Mouse (Mus musculus) forebrain, embryonic 11.5 days (tissue): ENCODE data around the gene Txndc16. TPM values are rescaled to one million over a fixed set of nuclear protein-coding genes. Genes with fewer than 3 reads are reported as not detected.

ENCODE experiments used
- ATAC-seq: fragments of 200-750 bp; cut with Nextera tagmentation; replicated peaks from 2 replicates; pipeline ENCODE4 v1.8.0; 2017; ENCODE audit warnings: moderate TSS enrichment; ENCODE audit not compliant: low FRiP score
- DNase-seq: peaks from one replicate; pipeline ENCODE4 v3.0.0-alpha.2; 2017; ENCODE audit warnings: low spot score
- H3K27ac ChIP-seq: fragments of 300-500 bp; sonication (generic); 2 replicates; pipeline ENCODE4 v1.5.1; 2014; ENCODE audit warnings: low read depth, low read length
- H3K27me3 ChIP-seq: fragments of 300-500 bp; sonication (generic); 2 replicates; pipeline ENCODE4 v1.6.1; 2014; ENCODE audit warnings: mild to moderate bottlenecking, low read length, mixed read lengths; ENCODE audit not compliant: control insufficient read depth, insufficient read depth
- H3K36me3 ChIP-seq: fragments of 300-500 bp; sonication (generic); 2 replicates; pipeline ENCODE4 v1.6.1; 2014; ENCODE audit warnings: mild to moderate bottlenecking, low read length, moderate library complexity, mixed read lengths; ENCODE audit not compliant: control insufficient read depth, insufficient read depth
- H3K4me1 ChIP-seq: fragments of 300-500 bp; sonication (generic); replicated peaks from 2 replicates; pipeline ENCODE4 v1.6.1; 2014; ENCODE audit warnings: low read length, mixed read lengths; ENCODE audit not compliant: control insufficient read depth, insufficient read depth
- H3K4me2 ChIP-seq: fragments of 300-500 bp; sonication (generic); 2 replicates; pipeline ENCODE4 v1.6.1; 2014; ENCODE audit warnings: low read depth, mild to moderate bottlenecking, low read length, moderate library complexity, mixed read lengths; ENCODE audit not compliant: severe bottlenecking
- H3K4me3 ChIP-seq: fragments of 300-500 bp; sonication (generic); 2 replicates; pipeline ENCODE4 v1.5.1; 2014; ENCODE audit warnings: low read depth, low read length
- H3K9ac ChIP-seq: fragments of 300-500 bp; sonication (generic); 2 replicates; pipeline ENCODE4 v1.6.1; 2014; ENCODE audit warnings: low read length
- H3K9me3 ChIP-seq: fragments of 300-500 bp; sonication (generic); 2 replicates; pipeline ENCODE4 v1.6.1; 2016; ENCODE audit warnings: low read length, mixed read lengths; ENCODE audit not compliant: control insufficient read depth
- WGBS: fragments of 180-500 bp; shearing (Covaris S2); extraction: QIAGEN DNeasy Blood & Tissue Kit; methylation state at CpG from one replicate; pipeline ENCODE4 v1.1.7; 2014; 5-methylcytosine and 5-hydroxymethylcytosine counted together
- polyA plus RNA-seq: library from polyadenylated mRNA; unstranded; fragments of >200 nt; fragmentation: Nextera tagmentation; extraction: Ambion mirVana; gene quantifications from 2 replicates; pipeline ENCODE4 v1.2.1, GENCODE M21; 2014

Gene Txndc16
- polyA plus RNA-seq, 1 experiment from 2014 or later: 20.0 TPM

DNA sequence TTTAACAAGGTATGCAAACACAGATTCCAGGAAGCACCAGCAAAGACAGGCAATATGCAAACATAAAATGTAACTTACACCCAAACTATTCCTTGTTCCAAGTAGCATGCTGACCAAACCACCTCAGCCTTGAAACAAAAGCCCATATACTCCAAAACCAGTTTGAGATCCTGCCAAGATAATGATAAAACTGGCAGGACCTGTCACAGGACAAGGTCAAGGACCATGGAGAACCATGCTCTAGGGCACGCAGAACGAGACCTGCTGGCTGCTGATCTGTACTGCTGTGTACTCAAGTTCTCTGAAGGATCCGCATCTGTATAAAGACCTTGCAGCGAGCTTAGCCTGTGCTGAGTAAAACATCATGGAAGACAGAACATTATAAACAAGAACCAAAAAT, 2.4 kb downstream of the Txndc16 start:
- H3K4me2 ChIP-seq: no peak overlapping the region
- ATAC-seq: no peak
- no peaks in the 10 kb centered on the region for H3K9me3 ChIP-seq
- H3K27ac ChIP-seq: no peak overlapping the region
- WGBS: 91% methylated on average over 4 of the region's 4 CpGs
- no peaks in the 10 kb centered on the region; the same call in 1 of the 2 replicates for H3K4me1 ChIP-seq
- no peak overlapping the region for H3K4me3 ChIP-seq
- no peak for DNase-seq
- H3K36me3 ChIP-seq: no peaks in the 10 kb centered on the region
- H3K9ac ChIP-seq: no peak overlapping the region
- no peaks in the 10 kb centered on the region for H3K27me3 ChIP-seq

DNA sequence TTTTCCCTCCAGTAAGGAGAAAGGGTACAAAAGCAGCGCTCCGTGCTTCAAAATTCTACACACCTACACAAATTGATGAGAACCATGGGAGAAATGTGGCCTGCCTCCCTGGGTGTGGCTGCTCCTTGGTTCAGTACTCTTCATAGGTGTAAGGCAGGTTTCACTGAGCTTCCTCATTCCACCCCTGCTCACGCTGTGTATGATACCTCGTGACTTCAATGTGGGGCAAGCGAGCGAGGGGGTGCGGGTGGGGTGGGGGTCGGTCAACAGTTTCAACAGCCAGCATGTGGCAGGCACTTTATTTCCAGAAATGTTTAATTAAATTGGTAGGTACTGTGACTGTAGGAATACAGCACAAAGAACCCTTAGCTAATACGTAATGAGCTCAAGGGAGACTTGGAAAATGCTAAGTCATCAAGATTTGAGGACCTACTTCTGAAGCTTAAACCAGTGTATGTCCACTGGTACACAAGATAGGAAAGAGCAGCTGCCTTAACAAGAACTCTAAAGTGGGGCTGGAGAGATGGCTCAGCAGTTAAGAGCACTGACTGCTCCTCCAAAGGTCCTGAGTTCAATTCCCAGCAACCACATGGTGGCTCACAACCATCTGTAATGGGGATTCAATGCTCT, 3.3 kb downstream of the Txndc16 start:
- Histone ChIP-seq H3K4me2 (no peak overlapping the region), H3K9me3 (no peaks in the 10 kb centered on the region), H3K4me3 (no peak overlapping the region), H3K27me3 (no peaks in the 10 kb centered on the region), H3K36me3 (no peaks in the 10 kb centered on the region), H3K27ac (no peak overlapping the region), H3K9ac (no peak overlapping the region), H3K4me1 (no peaks in the 10 kb centered on the region; the same call in 1 of the 2 replicates)
- ATAC-seq (no peak), DNase-seq (no peak)
- WGBS: 93% methylated on average over 9 of the region's 9 CpGs

DNA sequence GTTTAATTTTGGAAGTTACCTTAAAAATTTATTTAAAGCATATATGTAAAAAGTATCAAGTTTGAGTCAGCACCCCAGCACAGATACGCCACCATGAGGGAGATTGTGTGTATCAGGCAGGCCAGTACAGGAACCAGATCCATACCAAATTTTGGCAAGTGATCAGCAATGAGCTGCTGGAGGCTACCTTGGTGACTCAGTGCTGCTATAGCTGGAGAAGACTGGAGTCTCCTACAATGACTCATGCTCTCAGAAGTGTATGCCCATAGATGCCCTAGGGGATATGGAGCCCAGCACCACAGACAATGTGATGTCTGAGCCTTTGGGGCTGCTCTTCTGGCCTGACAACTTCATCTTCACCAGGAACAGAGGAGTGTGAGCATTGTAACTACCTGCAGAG, 8.7 kb downstream of the Txndc16 start:
- Histone ChIP-seq H3K4me1 (no peaks in the 10 kb centered on the region), H3K9ac (no peak overlapping the region), H3K36me3 (no peaks in the 10 kb centered on the region), H3K4me2 (no peak overlapping the region), H3K27me3 (no peaks in the 10 kb centered on the region), H3K4me3 (no peak overlapping the region), H3K27ac (no peak overlapping the region), H3K9me3 (no peaks in the 10 kb centered on the region)
- no peak for ATAC-seq
- 88% methylated on average over 1 of the region's 1 CpGs for WGBS
- no peak for DNase-seq

DNA sequence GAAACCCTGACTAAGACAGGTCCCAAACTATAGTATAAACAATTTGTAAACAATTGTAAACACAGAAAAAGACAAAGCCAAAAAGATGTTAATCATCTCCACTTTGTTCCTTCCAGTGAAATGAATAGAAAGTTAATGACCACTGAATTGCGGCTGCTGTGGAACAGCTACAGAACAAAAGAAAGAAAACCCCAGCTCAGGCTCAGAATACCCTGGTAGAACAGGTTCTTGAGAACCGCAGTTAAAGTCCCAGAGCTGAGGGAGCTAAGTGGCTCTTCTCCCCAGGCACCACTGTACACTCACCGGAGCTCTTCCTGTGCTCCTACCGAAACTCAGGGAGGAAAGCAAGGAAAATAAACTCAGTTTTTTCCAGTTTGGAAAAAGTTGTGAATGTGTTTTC, 9.4 kb downstream of the Txndc16 start:
- no peaks in the 10 kb centered on the region for H3K4me1 ChIP-seq

DNA sequence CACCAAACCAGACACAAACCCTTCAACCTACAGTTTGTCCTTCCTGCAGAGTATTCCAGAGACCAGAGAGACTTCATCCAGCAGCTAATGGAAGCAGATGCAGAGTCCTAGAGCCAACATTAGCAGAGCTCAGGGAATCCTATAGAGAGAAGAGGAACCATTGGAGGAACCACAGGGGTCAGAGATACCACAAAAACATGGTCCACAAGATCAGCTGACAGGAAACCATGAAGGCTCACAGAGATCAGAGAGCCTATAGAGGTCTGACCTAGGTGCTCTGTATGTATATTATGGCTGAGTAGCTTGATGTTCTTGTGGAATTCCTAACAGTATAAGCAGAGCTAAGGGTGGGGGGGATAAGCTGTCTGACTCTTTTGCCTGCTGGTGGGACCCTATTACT, 19.5 kb downstream of the Txndc16 start:
- no peak overlapping the region for H3K27ac ChIP-seq
- no peaks in the 10 kb centered on the region for H3K36me3 ChIP-seq
- H3K4me1 ChIP-seq: no peaks in the 10 kb centered on the region
- no peak for ATAC-seq
- H3K9ac ChIP-seq: no peak overlapping the region
- H3K4me2 ChIP-seq: no peak overlapping the region
- H3K27me3 ChIP-seq: no peaks in the 10 kb centered on the region
- no peak overlapping the region for H3K4me3 ChIP-seq
- DNase-seq: no peak
- H3K9me3 ChIP-seq: no peaks in the 10 kb centered on the region

More for the DNA sequence above, 9.4 kb downstream of the Txndc16 start:
- WGBS: 59% methylated on average over 4 of the region's 4 CpGs
- Histone ChIP-seq H3K36me3 (no peaks in the 10 kb centered on the region), H3K9me3 (no peaks in the 10 kb centered on the region), H3K27ac (no peak overlapping the region), H3K4me3 (no peak overlapping the region), H3K9ac (no peak overlapping the region), H3K27me3 (no peaks in the 10 kb centered on the region), H3K4me2 (no peak overlapping the region)
- ATAC-seq (no peak), DNase-seq (no peak)

DNA sequence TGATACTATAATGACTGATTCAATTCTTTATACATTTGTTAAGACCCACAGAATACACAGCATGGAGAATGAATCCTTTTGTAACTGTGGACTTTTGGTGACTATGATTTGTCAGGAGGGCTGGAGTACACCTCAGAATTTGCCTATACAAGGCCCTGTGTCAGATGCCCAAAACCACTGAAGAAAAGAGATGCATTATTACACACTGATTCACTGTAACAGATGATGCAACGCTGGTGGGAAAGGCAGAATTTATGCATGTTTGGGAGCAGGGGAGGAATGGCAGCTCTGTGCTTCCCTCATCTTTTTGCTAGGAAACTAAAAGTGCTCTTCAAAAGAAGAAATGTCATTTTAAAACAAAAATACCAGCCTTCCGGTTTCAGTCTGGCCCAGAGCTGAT, 29.1 kb downstream of the Txndc16 start:
- no peaks in the 10 kb centered on the region for H3K36me3 ChIP-seq
- H3K27me3 ChIP-seq: no peaks in the 10 kb centered on the region
- ATAC-seq (no peak), DNase-seq (no peak)
- H3K9ac ChIP-seq: no peak overlapping the region
- WGBS: 78% methylated on average over 2 of the region's 2 CpGs
- H3K9me3 ChIP-seq: no peaks in the 10 kb centered on the region; the same call in 1 of the 2 replicates
- no peak overlapping the region for H3K4me2 ChIP-seq
- H3K4me3 ChIP-seq: no peak overlapping the region
- no peaks in the 10 kb centered on the region for H3K4me1 ChIP-seq
- no peak overlapping the region for H3K27ac ChIP-seq

DNA sequence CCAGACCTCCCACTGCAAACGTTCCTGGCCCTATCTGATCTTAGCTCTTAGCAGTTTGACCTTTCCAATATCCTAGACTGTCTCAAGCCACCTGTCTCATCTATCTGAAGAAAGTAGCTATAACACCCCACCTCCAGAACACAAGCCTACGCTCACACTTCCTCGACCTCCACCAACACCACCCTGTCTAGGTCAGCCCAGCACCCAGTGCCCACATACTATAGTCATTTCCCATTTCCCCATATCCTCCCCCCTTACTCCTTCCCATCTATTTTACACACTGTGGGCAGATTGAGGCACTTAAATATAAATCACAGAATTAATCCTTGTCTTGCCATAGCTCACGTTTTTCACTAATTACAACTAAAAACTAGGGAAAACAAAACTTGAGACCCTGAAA, 38.5 kb downstream of the Txndc16 start:
- DNase-seq (no peak), ATAC-seq (no peak)
- no peaks in the 10 kb centered on the region for H3K4me1 ChIP-seq
- H3K9ac ChIP-seq: no peak overlapping the region
- no peak overlapping the region for H3K4me2 ChIP-seq
- no peaks in the 10 kb centered on the region for H3K27me3 ChIP-seq
- H3K9me3 ChIP-seq: no peaks in the 10 kb centered on the region
- H3K27ac ChIP-seq: no peak overlapping the region
- no peak overlapping the region for H3K4me3 ChIP-seq
- 89% methylated on average over 4 of the region's 4 CpGs for WGBS
- no peaks in the 10 kb centered on the region for H3K36me3 ChIP-seq

DNA sequence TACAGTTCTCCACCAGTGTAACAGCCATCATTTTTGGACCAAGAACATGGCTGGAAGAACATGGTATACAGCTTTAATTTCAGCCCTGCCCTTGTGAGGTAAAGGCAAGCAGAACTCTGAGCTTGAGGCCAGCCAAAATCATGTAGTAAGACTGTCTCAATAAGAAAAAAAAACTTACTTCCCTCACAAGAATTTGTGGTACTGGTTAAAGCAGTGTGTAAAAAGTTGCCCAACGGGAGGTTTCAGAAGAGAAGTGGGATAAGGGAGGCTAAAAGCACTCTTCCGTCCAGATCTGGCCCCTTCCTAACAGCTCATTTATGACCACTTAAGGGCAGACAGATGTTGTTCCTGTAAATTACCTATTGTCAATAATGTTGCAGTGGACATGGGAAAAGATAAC, 40.5 kb downstream of the Txndc16 start:
- Histone ChIP-seq H3K27ac (no peak overlapping the region), H3K27me3 (no peaks in the 10 kb centered on the region), H3K4me1 (no peaks in the 10 kb centered on the region), H3K36me3 (no peaks in the 10 kb centered on the region), H3K4me2 (no peak overlapping the region), H3K9ac (no peak overlapping the region), H3K9me3 (no peaks in the 10 kb centered on the region), H3K4me3 (no peak overlapping the region)
- 91% methylated on average over 2 of the region's 2 CpGs for WGBS
- DNase-seq (no peak), ATAC-seq (no peak)

DNA sequence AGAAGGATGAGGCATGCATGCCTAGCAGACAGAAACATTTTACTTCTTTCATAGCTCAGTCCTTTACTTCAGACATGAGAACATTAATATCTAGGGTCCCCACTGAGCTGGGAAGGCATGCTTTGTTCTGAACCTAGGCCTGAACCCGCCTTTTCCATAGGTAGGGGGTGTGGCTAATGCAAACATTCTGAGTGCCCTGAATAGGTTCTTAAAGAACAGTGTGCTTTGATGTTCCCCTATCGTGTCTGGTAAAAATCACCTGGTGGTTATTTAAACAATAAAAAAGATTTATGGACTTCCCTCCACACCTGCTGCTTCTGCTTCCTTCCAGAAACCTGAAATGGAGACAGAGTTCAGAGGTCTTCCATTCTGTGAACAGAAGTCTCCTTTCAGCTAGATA, 40.9 kb downstream of the Txndc16 start:
- Histone ChIP-seq H3K4me2 (no peak overlapping the region), H3K27ac (no peak overlapping the region), H3K9me3 (no peaks in the 10 kb centered on the region), H3K4me3 (no peak overlapping the region), H3K9ac (no peak overlapping the region), H3K36me3 (no peaks in the 10 kb centered on the region), H3K27me3 (no peaks in the 10 kb centered on the region), H3K4me1 (no peaks in the 10 kb centered on the region)
- ATAC-seq: no peak
- no peak for DNase-seq
- 84% methylated on average over 2 of the region's 2 CpGs for WGBS
